Mouse (Mus musculus) forebrain, embryonic 16.5 days (tissue): ENCODE measurements around the gene Slc4a5. TPM values are rescaled to one million over a fixed set of nuclear protein-coding genes. Genes with fewer than 3 reads are reported as not detected.

Source experiments
- ATAC-seq: fragments of 200-750 bp; cut with Nextera tagmentation; 2 replicates; pipeline ENCODE4 v1.8.0; 2017; ENCODE audit warnings: mild to moderate bottlenecking, moderate library complexity
- H3K27ac ChIP-seq: fragments of 300-500 bp; sonication (generic); 2 replicates; pipeline ENCODE4 v1.5.1; 2014; ENCODE audit warnings: low read length, control low read depth
- H3K27me3 ChIP-seq: fragments of 300-500 bp; sonication (generic); replicated peaks from 2 replicates; pipeline ENCODE4 v1.6.1; 2014; ENCODE audit warnings: low read length; ENCODE audit not compliant: control insufficient read depth, insufficient read depth
- H3K36me3 ChIP-seq: fragments of 300-500 bp; sonication (generic); 2 replicates; pipeline ENCODE4 v1.6.1; 2014; ENCODE audit not compliant: control insufficient read depth, insufficient read depth
- H3K4me1 ChIP-seq: fragments of 300-500 bp; sonication (generic); replicated peaks from 2 replicates; pipeline ENCODE4 v1.6.1; 2014; ENCODE audit warnings: low read length; ENCODE audit not compliant: control insufficient read depth, insufficient read depth
- H3K4me2 ChIP-seq: fragments of 300-500 bp; sonication (generic); 2 replicates; pipeline ENCODE4 v1.6.1; 2014; ENCODE audit warnings: mild to moderate bottlenecking, low read length, control low read depth
- H3K4me3 ChIP-seq: fragments of 300-500 bp; sonication (generic); replicated peaks from 2 replicates; pipeline ENCODE4 v1.5.1; 2014; ENCODE audit warnings: mild to moderate bottlenecking, low read length, control low read depth
- H3K9ac ChIP-seq: fragments of 300-500 bp; sonication (generic); replicated peaks from 2 replicates; pipeline ENCODE4 v1.6.1; 2014; ENCODE audit warnings: low read depth, low read length, control low read depth
- H3K9me3 ChIP-seq: fragments of 300-500 bp; sonication (generic); 2 replicates; pipeline ENCODE4 v1.6.1; 2016; ENCODE audit warnings: low read length; ENCODE audit not compliant: control insufficient read depth
- WGBS: fragments of 180-500 bp; shearing (Covaris S2); extraction: QIAGEN DNeasy Blood & Tissue Kit; methylation state at CpG from one replicate; pipeline ENCODE4 v1.1.7; 2014; 5-methylcytosine and 5-hydroxymethylcytosine counted together
- polyA plus RNA-seq: library from polyadenylated mRNA; unstranded; fragments of >200 nt; fragmentation: Nextera tagmentation; extraction: Ambion mirVana; gene quantifications from 2 replicates; pipeline ENCODE4 v1.2.1, GENCODE M21; 2015

The Slc4a5 gene
- polyA plus RNA-seq: 0.52 and 0.76 TPM in 2 replicates

GRCm38 (mm10) chr6:83219814-83220213, at the start of gene Slc4a5:
Gene Slc4a5 (plus strand): TSS chr6:83219828.
- H3K9ac ChIP-seq: no peak within 1 kb of the TSS
- no peak for ATAC-seq
- 83% methylated on average over 3 of the region's 3 CpGs for WGBS
- no peak within 1 kb of the TSS for H3K4me2 ChIP-seq
- H3K9me3 ChIP-seq: no peaks in the 10 kb centered on the region
- no peaks in the 10 kb centered on the region for H3K27me3 ChIP-seq
- H3K4me1 ChIP-seq: peaks cover 3% of the 10 kb centered on the region; the same call in 1 of the 2 replicates
- no peak within 1 kb of the TSS for H3K4me3 ChIP-seq
- no peaks in the 10 kb centered on the region for H3K36me3 ChIP-seq
- H3K27ac ChIP-seq: no peak within 1 kb of the TSS

- no peak overlapping the region for H3K4me3 ChIP-seq
- no peaks in the 10 kb centered on the region for H3K36me3 ChIP-seq
- no peaks in the 10 kb centered on the region for H3K9me3 ChIP-seq
- H3K9ac ChIP-seq: no peak overlapping the region
- H3K4me1 ChIP-seq: peaks cover 29% of the 10 kb centered on the region
- no peak overlapping the region for H3K27ac ChIP-seq
- no peaks in the 10 kb centered on the region for H3K27me3 ChIP-seq
- no peak for ATAC-seq
- H3K4me2 ChIP-seq: no peak overlapping the region
- WGBS: 89% methylated on average over 5 of the region's 5 CpGs
These were observed 49.8 kb upstream of the Slc4a5 start for GRCm38 (mm10) chr6:83169872-83170271.

DNA sequence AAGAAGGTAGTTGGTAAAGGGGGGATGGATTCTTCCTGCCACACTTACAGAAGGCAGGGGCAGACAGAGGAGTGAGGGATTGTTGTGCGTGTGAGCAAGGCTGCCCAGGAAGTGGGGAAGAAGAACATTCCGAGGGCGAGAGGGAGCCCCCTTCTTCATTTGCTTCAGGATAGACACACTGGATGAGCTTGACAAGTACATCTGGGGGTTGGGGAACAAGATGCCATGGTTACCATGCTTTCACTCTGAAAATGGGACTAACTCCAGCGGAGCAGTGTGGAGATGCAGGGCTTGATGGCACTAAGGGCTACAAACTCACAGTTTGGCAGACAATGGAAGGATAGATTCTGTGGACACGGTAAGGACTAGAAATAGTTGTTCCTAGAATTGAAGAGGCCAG, 48.6 kb upstream of the Slc4a5 start:
- no peak for ATAC-seq
- no peak overlapping the region for H3K9ac ChIP-seq
- WGBS: 77% methylated on average over 5 of the region's 5 CpGs
- H3K27me3 ChIP-seq: no peaks in the 10 kb centered on the region
- H3K9me3 ChIP-seq: no peaks in the 10 kb centered on the region
- H3K27ac ChIP-seq: no peak overlapping the region
- peak overlapping the region; percentile 6; the same call in 1 of the 2 replicates for H3K4me3 ChIP-seq
- H3K36me3 ChIP-seq: no peaks in the 10 kb centered on the region
- peak overlapping the region; percentile 35 for H3K4me2 ChIP-seq
- H3K4me1 ChIP-seq: peaks cover 29% of the 10 kb centered on the region

- Histone ChIP-seq H3K27me3 (no peaks in the 10 kb centered on the region), H3K4me3 (peak overlapping the region; percentile 38), H3K4me1 (peaks cover 20% of the 10 kb centered on the region), H3K36me3 (no peaks in the 10 kb centered on the region), H3K9me3 (no peaks in the 10 kb centered on the region), H3K27ac (peak overlapping the region; percentile 66), H3K9ac (0 out of 2 replicates have a peak overlapping the region, but pooled peaks have one; percentile 17), H3K4me2 (peak overlapping the region; percentile 35)
- ATAC-seq: peak; percentile 73
- WGBS: 55% methylated on average over 9 of the region's 9 CpGs
These were observed 47.2 kb upstream of the Slc4a5 start for GRCm38 (mm10) chr6:83172240-83172920.

GRCm38 (mm10) chr6:83175996-83176395, 43.6 kb upstream of the Slc4a5 start:
- Histone ChIP-seq H3K27me3 (no peaks in the 10 kb centered on the region), H3K4me1 (peaks cover 26% of the 10 kb centered on the region), H3K4me3 (no peak overlapping the region), H3K36me3 (no peaks in the 10 kb centered on the region), H3K27ac (no peak overlapping the region), H3K9me3 (no peaks in the 10 kb centered on the region), H3K9ac (no peak overlapping the region), H3K4me2 (no peak overlapping the region)
- no peak for ATAC-seq
- 81% methylated on average over 8 of the region's 8 CpGs for WGBS

DNA sequence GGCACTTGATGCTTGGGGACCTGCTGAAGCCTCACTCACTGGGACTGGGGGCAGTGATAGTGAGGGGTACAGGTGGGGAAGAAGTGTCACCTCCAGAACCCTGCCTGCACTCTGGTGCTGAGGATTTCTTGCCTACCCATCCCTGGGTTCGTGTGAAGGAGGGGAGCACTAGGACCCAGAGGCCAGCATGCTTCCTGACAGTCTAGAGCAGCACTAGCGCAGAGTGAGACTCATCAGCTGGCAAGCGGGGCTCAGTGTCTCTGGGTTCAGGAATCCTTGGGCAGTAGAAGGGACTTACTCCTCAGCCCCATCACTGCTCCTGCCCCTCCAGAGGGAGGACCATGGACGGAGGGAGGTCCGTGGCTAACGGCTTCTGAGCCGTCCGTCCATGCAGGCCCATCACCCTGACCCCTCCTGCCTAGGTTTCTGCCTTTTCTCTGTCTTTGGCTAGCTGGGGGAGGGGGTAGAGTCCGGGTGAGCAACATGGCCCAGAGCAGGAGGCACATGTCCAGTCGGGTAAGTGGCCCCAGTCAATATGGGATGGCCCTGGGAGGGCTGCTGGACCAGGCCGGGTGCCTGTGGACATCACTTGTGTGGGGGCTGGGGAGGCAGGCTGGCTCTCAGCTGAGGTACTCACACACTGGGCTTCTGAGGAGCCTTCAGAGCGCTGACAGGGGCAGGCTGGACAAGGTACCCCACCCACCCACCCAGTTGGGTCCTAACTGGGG, 40.1 kb upstream of the Slc4a5 start:
- Histone ChIP-seq H3K27ac (no peak overlapping the region), H3K4me1 (peaks cover 12% of the 10 kb centered on the region), H3K27me3 (no peaks in the 10 kb centered on the region), H3K9me3 (no peaks in the 10 kb centered on the region), H3K9ac (peak overlapping the region; percentile 71), H3K4me2 (peak overlapping the region; percentile 64), H3K4me3 (peak overlapping the region; percentile 49), H3K36me3 (peaks cover 12% of the 10 kb centered on the region)
- peak; percentile 87 for ATAC-seq
- 13% methylated on average over 12 of the region's 12 CpGs for WGBS

- Histone ChIP-seq H3K9me3 (no peaks in the 10 kb centered on the region), H3K4me3 (no peak overlapping the region), H3K36me3 (peaks cover 12% of the 10 kb centered on the region), H3K9ac (no peak overlapping the region), H3K4me2 (no peak overlapping the region), H3K27ac (no peak overlapping the region), H3K27me3 (no peaks in the 10 kb centered on the region), H3K4me1 (peaks cover 16% of the 10 kb centered on the region)
- WGBS: 80% methylated on average over 6 of the region's 6 CpGs
- ATAC-seq: no peak
These were observed 39.0 kb upstream of the Slc4a5 start for GRCm38 (mm10) chr6:83180605-83181004.

GRCm38 (mm10) chr6:83184858-83185435, 34.7 kb upstream of the Slc4a5 start:
- Histone ChIP-seq H3K36me3 (peaks cover 18% of the 10 kb centered on the region), H3K4me1 (peaks cover 31% of the 10 kb centered on the region), H3K9me3 (no peaks in the 10 kb centered on the region), H3K4me2 (no peak overlapping the region), H3K9ac (no peak overlapping the region), H3K4me3 (no peak overlapping the region), H3K27ac (no peak overlapping the region), H3K27me3 (no peaks in the 10 kb centered on the region)
- 80% methylated on average over 3 of the region's 3 CpGs for WGBS
- ATAC-seq: no peak
